Mouse (Mus musculus) midbrain, embryonic 12.5 days (tissue): ENCODE measurements around the gene Astn1. TPM values are rescaled to one million over a fixed set of nuclear protein-coding genes. Genes with fewer than 3 reads are reported as not detected.

ENCODE experiments used
- ATAC-seq: fragments of 200-750 bp; cut with Nextera tagmentation; 2 replicates; pipeline ENCODE4 v1.8.0; 2017; ENCODE audit warnings: low read depth, moderate TSS enrichment, moderate library complexity; ENCODE audit not compliant: low FRiP score
- H3K27ac ChIP-seq: fragments of 300-500 bp; sonication (generic); replicated peaks from 2 replicates; pipeline ENCODE4 v1.5.1; 2016; ENCODE audit warnings: mild to moderate bottlenecking
- H3K27me3 ChIP-seq: fragments of 300-500 bp; sonication (generic); 2 replicates; pipeline ENCODE4 v1.6.1; 2016; ENCODE audit warnings: mild to moderate bottlenecking
- H3K36me3 ChIP-seq: fragments of 300-500 bp; sonication (generic); 2 replicates; pipeline ENCODE4 v1.6.1; 2016
- H3K4me1 ChIP-seq: fragments of 300-500 bp; sonication (generic); 2 replicates; pipeline ENCODE4 v1.6.1; 2016
- H3K4me2 ChIP-seq: fragments of 300-500 bp; sonication (generic); replicated peaks from 2 replicates; pipeline ENCODE4 v1.6.1; 2016; ENCODE audit warnings: mild to moderate bottlenecking, moderate library complexity
- H3K4me3 ChIP-seq: fragments of 300-500 bp; sonication (generic); 2 replicates; pipeline ENCODE4 v1.5.1; 2016; ENCODE audit warnings: mild to moderate bottlenecking
- H3K9ac ChIP-seq: fragments of 300-500 bp; sonication (generic); replicated peaks from 2 replicates; pipeline ENCODE4 v1.6.1; 2016; ENCODE audit warnings: mild to moderate bottlenecking, moderate library complexity
- H3K9me3 ChIP-seq: fragments of 300-500 bp; sonication (generic); 2 replicates; pipeline ENCODE4 v1.6.1; 2016; ENCODE audit warnings: mild to moderate bottlenecking
- WGBS: fragments of 180-500 bp; shearing (Covaris S2); methylation state at CpG from one replicate; pipeline ENCODE4 v1.1.7; 2016; 5-methylcytosine and 5-hydroxymethylcytosine counted together
- polyA plus RNA-seq: library from polyadenylated mRNA; unstranded; fragments of >200 nt; fragmentation: Nextera tagmentation; extraction: Ambion mirVana; gene quantifications from 2 replicates; pipeline ENCODE4 v1.2.1, GENCODE M21; 2016

Astn1 gene
- polyA plus RNA-seq, 1 experiment from 2014 or later, result 21.0 TPM

- H3K27me3 ChIP-seq, result no peaks in the 10 kb centered on the region
- ATAC-seq, result no peak
- WGBS, result 94% methylated on average over 3 of the region's 3 CpGs
- H3K4me1 ChIP-seq, result peaks cover 11% of the 10 kb centered on the region
- H3K36me3 ChIP-seq, result peaks cover 11% of the 10 kb centered on the region; the same call in 1 of the 2 replicates
- no peak overlapping the region for H3K9ac ChIP-seq
- no peak overlapping the region for H3K4me3 ChIP-seq
- no peak overlapping the region for H3K4me2 ChIP-seq
- H3K27ac ChIP-seq, result no peak overlapping the region
- no peaks in the 10 kb centered on the region for H3K9me3 ChIP-seq
Observed at GRCm38 (mm10) chr1:158383210-158383609, 21.1 kb downstream of the Astn1 start.

- H3K4me3 ChIP-seq, result no peak overlapping the region
- H3K9ac ChIP-seq, result no peak overlapping the region
- H3K4me1 ChIP-seq, result peaks cover 11% of the 10 kb centered on the region
- no peak overlapping the region for H3K27ac ChIP-seq
- no peak overlapping the region for H3K4me2 ChIP-seq
- 88% methylated on average over 2 of the region's 2 CpGs for WGBS
- 0 out of 2 replicates have a peak, but pooled peaks cover 6% of the 10 kb centered on the region for H3K36me3 ChIP-seq
- H3K27me3 ChIP-seq, result no peaks in the 10 kb centered on the region
- no peaks in the 10 kb centered on the region for H3K9me3 ChIP-seq
- ATAC-seq, result no peak
Observed at GRCm38 (mm10) chr1:158385311-158385710, 23.2 kb downstream of the Astn1 start.

GRCm38 (mm10) chr1:158386781-158387180 is 24.7 kb downstream of the Astn1 start:
- Histone ChIP-seq H3K4me3 (no peak overlapping the region), H3K27me3 (no peaks in the 10 kb centered on the region), H3K36me3 (0 out of 2 replicates have a peak, but pooled peaks cover 6% of the 10 kb centered on the region), H3K9me3 (no peaks in the 10 kb centered on the region), H3K27ac (no peak overlapping the region), H3K4me2 (no peak overlapping the region), H3K4me1 (peaks cover 15% of the 10 kb centered on the region), H3K9ac (no peak overlapping the region)
- no peak for ATAC-seq
- 24% methylated on average over 3 of the region's 3 CpGs for WGBS

- ATAC-seq, result no peak
- WGBS, result 96% methylated on average over 4 of the region's 4 CpGs
- H3K4me3 ChIP-seq, result no peak overlapping the region
Observed at GRCm38 (mm10) chr1:158388995-158389394, 26.9 kb downstream of the Astn1 start.

GRCm38 (mm10) chr1:158390693-158391092 is 28.6 kb downstream of the Astn1 start:
- H3K27me3 ChIP-seq, result no peaks in the 10 kb centered on the region
- 0 out of 2 replicates have a peak overlapping the region, but pooled peaks have one; percentile 35 for H3K27ac ChIP-seq
- H3K9ac ChIP-seq, result no peak overlapping the region
- ATAC-seq, result no peak
- no peaks in the 10 kb centered on the region for H3K9me3 ChIP-seq
- WGBS, result 69% methylated on average over 3 of the region's 4 CpGs
- no peak overlapping the region for H3K4me2 ChIP-seq
- H3K36me3 ChIP-seq, result 0 out of 2 replicates have a peak, but pooled peaks cover 6% of the 10 kb centered on the region
- no peak overlapping the region for H3K4me3 ChIP-seq
- peaks cover 15% of the 10 kb centered on the region for H3K4me1 ChIP-seq

More at GRCm38 (mm10) chr1:158388995-158389394, 26.9 kb downstream of the Astn1 start:
- Histone ChIP-seq H3K27me3 (no peaks in the 10 kb centered on the region), H3K27ac (no peak overlapping the region), H3K4me2 (no peak overlapping the region), H3K4me1 (peaks cover 15% of the 10 kb centered on the region), H3K36me3 (0 out of 2 replicates have a peak, but pooled peaks cover 6% of the 10 kb centered on the region), H3K9ac (no peak overlapping the region), H3K9me3 (no peaks in the 10 kb centered on the region)

GRCm38 (mm10) chr1:158397058-158397457 is 35.0 kb downstream of the Astn1 start:
- no peak overlapping the region for H3K27ac ChIP-seq
- H3K36me3 ChIP-seq, result no peaks in the 10 kb centered on the region
- H3K9ac ChIP-seq, result no peak overlapping the region
- no peaks in the 10 kb centered on the region for H3K9me3 ChIP-seq
- H3K27me3 ChIP-seq, result no peaks in the 10 kb centered on the region
- 91% methylated on average over 2 of the region's 2 CpGs for WGBS
- no peak for ATAC-seq
- H3K4me1 ChIP-seq, result no peaks in the 10 kb centered on the region
- H3K4me2 ChIP-seq, result no peak overlapping the region
- no peak overlapping the region for H3K4me3 ChIP-seq

GRCm38 (mm10) chr1:158400898-158401297 is 38.8 kb downstream of the Astn1 start:
- Histone ChIP-seq H3K4me3 (no peak overlapping the region), H3K9me3 (no peaks in the 10 kb centered on the region), H3K4me2 (no peak overlapping the region), H3K27ac (0 out of 2 replicates have a peak overlapping the region, but pooled peaks have one; percentile 4), H3K27me3 (no peaks in the 10 kb centered on the region), H3K9ac (no peak overlapping the region), H3K36me3 (no peaks in the 10 kb centered on the region), H3K4me1 (peaks cover 5% of the 10 kb centered on the region; the same call in 1 of the 2 replicates)
- ATAC-seq, result no peak
- 78% methylated on average over 2 of the region's 2 CpGs for WGBS

GRCm38 (mm10) chr1:158405899-158406769 is 44.1 kb downstream of the Astn1 start:
- no peak overlapping the region for H3K9ac ChIP-seq
- no peaks in the 10 kb centered on the region for H3K27me3 ChIP-seq
- H3K9me3 ChIP-seq, result no peaks in the 10 kb centered on the region
- H3K27ac ChIP-seq, result 0 out of 2 replicates have a peak overlapping the region, but pooled peaks have one; percentile 39
- WGBS, result 54% methylated on average over 10 of the region's 10 CpGs
- H3K36me3 ChIP-seq, result no peaks in the 10 kb centered on the region
- no peak overlapping the region for H3K4me2 ChIP-seq
- peaks cover 23% of the 10 kb centered on the region for H3K4me1 ChIP-seq
- ATAC-seq, result no peak
- no peak overlapping the region for H3K4me3 ChIP-seq

- H3K4me2 ChIP-seq, result no peak overlapping the region
- ATAC-seq, result 0 out of 2 replicates have a peak, but pooled peaks have one; percentile 63
- no peaks in the 10 kb centered on the region for H3K9me3 ChIP-seq
- no peaks in the 10 kb centered on the region for H3K27me3 ChIP-seq
- no peak overlapping the region for H3K27ac ChIP-seq
- no peak overlapping the region for H3K9ac ChIP-seq
- 56% methylated on average over 2 of the region's 2 CpGs for WGBS
- no peaks in the 10 kb centered on the region for H3K36me3 ChIP-seq
- peaks cover 23% of the 10 kb centered on the region for H3K4me1 ChIP-seq
- no peak overlapping the region for H3K4me3 ChIP-seq
Observed at GRCm38 (mm10) chr1:158408124-158408523, 46.1 kb downstream of the Astn1 start.

- no peak for ATAC-seq
- Histone ChIP-seq H3K27ac (no peak overlapping the region), H3K4me3 (no peak overlapping the region), H3K9ac (no peak overlapping the region), H3K9me3 (no peaks in the 10 kb centered on the region), H3K27me3 (no peaks in the 10 kb centered on the region), H3K4me1 (peaks cover 15% of the 10 kb centered on the region), H3K36me3 (no peaks in the 10 kb centered on the region), H3K4me2 (no peak overlapping the region)
- WGBS, result 79% methylated on average over 3 of the region's 3 CpGs
Observed at GRCm38 (mm10) chr1:158411146-158411545, 49.1 kb downstream of the Astn1 start.

- ATAC-seq, result no peak
- Histone ChIP-seq H3K4me1 (no peaks in the 10 kb centered on the region), H3K36me3 (no peaks in the 10 kb centered on the region), H3K27me3 (no peaks in the 10 kb centered on the region), H3K9ac (no peak overlapping the region), H3K27ac (no peak overlapping the region), H3K9me3 (no peaks in the 10 kb centered on the region), H3K4me2 (no peak overlapping the region), H3K4me3 (no peak overlapping the region)
- 90% methylated on average over 2 of the region's 2 CpGs for WGBS
Observed at GRCm38 (mm10) chr1:158414198-158414597, 52.1 kb downstream of the Astn1 start.

GRCm38 (mm10) chr1:158421451-158421850 is 59.4 kb downstream of the Astn1 start:
- H3K4me3 ChIP-seq, result no peak overlapping the region
- WGBS, result 93% methylated on average over 8 of the region's 8 CpGs
- no peak overlapping the region for H3K4me2 ChIP-seq
- H3K9me3 ChIP-seq, result no peaks in the 10 kb centered on the region
- ATAC-seq, result no peak
- H3K36me3 ChIP-seq, result no peaks in the 10 kb centered on the region
- H3K9ac ChIP-seq, result no peak overlapping the region
- H3K27me3 ChIP-seq, result no peaks in the 10 kb centered on the region
- no peak overlapping the region for H3K27ac ChIP-seq
- no peaks in the 10 kb centered on the region for H3K4me1 ChIP-seq
